Mouse (Mus musculus) ES-Bruce4 (cell line): ENCODE measurements around the gene Btbd16.

Experiments
- CTCF ChIP-seq: IDR thresholded peaks from one replicate; pipeline ENCODE4 v1.8.1; 2011; ENCODE audit warnings: low read depth, low read length
- EP300 ChIP-seq: IDR thresholded peaks from 2 replicates; pipeline ENCODE4 v1.6.1; 2011; ENCODE audit warnings: low read depth, low read length; ENCODE audit not compliant: insufficient read depth
- POLR2A ChIP-seq: IDR thresholded peaks from one replicate; pipeline ENCODE4 v1.8.1; 2011; ENCODE audit warnings: low read length; ENCODE audit not compliant: insufficient read depth

- TF ChIP-seq CTCF: no peak
- no peak for TF ChIP-seq EP300
- TF ChIP-seq POLR2A: no peak
Observed at GRCm38 (mm10) chr7:130727560-130727959, 46.3 kb upstream of the Btbd16 start.
